Mouse (Mus musculus): ENCODE results near the gene Pfkm.

DNA sequence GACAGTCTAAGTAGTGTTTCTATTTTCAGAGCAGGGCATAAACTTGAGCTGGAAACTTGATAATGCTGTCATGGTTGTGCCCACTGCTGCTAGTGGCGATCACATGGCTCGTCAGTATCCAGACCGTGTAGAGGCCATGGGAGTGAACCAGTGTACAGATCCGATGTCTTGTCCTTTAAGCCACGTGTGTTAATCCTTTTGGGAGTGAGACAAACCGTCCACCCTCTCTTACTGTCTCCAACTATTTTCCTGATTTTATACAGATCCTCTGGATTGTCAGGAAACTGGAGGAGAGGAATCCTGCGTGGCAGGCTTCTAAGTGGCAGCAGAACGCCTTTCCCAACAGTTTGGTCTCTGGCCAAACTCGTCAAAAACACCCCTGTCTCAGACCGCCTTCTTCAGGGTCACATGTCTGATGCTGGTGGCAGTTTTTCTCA, 56.8 kb downstream of the Pfkm start:
- TF ChIP-seq CTCF (IDR thresholded peaks at IDR 0.05; ENCODE audit: extremely low read depth, insufficient read depth, insufficient read length, insufficient replicate concordance), result no peak
- no peak for TF ChIP-seq POLR2A (IDR thresholded peaks at IDR 0.05; ENCODE audit: low read depth, low read length)
